Mouse (Mus musculus) 416B (cell line): ENCODE data around the gene Onecut3.

Experiments
- DNase-seq: peaks from one replicate; pipeline ENCODE4 v3.0.0; 2011; ENCODE audit warnings: low read depth

Gene Onecut3

DNA sequence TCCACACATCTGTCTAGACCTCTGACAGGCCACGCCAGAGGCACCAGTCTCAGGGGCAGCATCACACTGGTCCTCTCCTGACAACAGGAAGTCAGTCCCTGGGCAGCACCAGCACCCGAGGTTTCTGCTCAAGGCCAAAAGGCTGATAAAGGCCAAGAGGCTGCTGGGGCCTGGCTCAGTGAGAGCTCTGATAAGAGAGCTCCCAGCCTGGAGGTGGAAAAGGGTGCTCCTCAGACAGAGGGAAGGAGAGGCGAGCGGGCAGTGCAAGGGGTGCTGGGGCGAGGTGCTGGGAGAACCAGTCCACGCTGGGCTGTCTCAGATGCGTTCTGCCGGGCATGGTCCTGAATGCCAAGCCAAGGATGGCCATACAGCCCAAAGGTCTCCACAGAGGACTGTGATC, 58.9 kb downstream of the Onecut3 start:
- DNase-seq = peak; percentile 36

DNA sequence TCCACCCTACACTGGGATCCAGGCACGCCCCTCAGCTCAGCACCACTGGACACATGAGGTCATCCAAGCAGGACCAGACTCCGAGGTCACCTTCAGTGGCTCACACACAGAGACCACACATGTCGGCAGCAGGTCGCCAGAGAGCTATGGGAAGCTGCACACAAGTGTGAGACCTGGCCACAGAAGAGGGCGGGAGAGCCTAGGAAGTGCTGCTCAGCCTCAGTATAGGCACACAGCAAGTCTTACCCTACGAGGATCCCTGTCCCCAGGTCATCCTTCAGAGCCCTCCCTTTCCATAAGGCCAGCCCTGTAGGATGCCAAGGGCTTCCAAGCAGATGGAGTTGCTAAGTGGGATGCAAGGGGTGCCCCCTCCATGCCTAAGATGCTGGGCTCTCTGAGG, 59.4 kb downstream of the Onecut3 start:
- no peak for DNase-seq

DNA sequence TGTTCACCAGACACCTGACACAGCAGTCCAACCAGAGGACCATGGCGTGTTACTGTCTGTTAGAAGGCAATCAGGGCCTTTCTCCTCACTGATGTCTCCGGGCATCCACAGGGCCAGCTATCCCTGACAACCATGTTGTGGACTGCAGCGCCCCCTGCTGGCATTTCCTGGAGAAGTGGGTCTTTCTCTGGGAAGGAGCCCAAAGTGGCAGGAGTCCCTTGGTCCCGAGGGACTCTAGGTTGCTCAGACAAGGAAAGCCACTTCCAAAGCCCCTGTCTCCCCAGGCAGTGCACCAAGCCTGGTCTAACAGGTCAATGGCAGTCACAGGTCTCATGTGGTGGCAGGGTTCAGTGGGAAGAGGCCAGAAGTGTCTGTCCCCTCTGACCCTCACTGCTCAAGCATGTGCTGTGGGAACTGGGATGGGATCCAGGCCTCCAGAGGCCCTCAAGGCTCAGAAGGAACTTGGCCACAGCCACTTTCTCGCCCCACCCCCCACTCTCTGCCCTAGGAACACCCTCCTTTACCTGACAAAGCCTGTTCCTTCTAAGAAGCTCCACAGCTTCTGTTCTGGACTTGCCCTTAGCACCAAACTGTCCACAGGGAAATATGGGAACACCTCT, 62.8 kb downstream of the Onecut3 start:
- peak; percentile 63 for DNase-seq

DNA sequence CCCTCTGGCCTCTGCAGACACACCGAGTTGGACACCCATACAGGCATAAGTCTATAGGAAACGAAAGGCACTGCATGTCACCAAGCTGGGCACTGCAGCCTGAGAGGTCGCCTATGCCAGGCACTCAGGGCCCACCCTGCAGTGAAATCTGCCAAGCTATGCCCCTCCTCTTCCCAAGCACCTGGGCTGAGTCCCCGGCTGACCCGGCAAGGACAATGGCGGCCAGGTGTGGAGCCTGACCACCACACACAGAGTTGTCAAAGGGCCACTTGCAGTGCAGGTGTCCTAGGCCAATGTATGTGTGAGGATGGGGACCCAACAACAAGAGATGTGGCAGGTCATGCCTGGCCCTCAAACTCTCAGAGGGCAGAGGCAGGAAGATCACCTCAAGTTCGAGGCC, 64.8 kb downstream of the Onecut3 start:
- DNase-seq = no peak

DNA sequence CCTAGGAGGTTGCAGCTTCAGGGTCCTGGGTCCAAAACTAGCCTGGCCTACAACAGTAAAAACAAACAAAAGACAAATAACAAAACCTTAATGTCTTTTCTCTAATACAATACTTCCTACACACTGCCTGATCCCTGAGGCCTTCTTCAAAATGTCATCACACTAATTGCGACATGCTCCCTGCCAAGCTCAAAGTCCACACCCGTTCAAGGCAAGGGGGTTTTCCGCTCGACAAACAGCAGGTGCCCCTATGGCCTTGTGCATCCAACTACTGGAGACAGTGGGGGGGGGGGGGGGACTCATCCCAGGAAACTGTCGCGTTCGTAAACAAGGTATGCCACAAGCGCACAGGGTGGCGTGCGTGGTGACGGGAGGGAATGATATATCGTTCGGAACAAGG, 66.0 kb downstream of the Onecut3 start:
- peak; percentile 49 for DNase-seq

DNA sequence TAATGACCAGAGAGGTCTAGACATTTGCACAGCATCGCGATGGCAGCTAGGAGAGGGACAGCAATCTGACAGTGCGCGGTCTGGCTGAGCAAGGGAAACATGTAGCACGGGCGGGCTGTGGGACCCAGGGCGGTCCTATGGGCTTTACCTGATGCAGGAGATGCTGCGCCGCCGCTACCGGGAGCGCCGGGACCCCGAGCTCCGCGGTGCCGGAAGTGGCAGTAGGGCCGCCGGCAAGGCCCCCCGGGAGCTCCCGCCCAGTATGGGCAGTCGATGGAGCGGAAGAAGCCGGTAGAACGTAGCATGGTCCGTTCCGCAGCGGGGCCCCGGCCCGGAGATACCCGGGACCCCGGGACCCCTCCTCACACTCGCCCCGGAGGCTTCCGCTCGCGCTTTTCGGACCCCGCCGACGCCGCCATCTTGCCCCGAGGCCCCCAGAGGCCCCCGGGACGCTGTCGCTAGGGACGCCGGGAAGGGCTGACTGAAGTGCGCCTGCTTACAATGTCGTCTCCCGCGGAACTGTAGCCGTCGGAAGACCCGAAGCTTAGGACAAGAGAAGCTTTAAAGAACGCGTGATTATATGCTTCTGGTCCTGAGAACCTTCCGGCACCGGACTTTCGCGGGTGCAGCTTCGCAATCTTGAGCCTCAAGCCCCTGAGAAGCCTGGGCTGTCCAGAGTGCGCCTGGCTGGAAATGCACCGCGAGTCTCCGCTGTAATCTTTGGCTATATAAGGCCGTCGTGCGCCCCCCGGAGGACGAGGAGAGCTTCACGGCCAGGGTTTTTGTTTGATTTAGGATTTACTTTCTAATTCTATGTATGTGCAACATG, 66.7 kb downstream of the Onecut3 start, which contains the start of gene Rexo1:
Gene Rexo1 (minus strand): TSS at position 445 of the 829 bp plus-strand sequence.
- DNase-seq = peak; percentile 96

DNA sequence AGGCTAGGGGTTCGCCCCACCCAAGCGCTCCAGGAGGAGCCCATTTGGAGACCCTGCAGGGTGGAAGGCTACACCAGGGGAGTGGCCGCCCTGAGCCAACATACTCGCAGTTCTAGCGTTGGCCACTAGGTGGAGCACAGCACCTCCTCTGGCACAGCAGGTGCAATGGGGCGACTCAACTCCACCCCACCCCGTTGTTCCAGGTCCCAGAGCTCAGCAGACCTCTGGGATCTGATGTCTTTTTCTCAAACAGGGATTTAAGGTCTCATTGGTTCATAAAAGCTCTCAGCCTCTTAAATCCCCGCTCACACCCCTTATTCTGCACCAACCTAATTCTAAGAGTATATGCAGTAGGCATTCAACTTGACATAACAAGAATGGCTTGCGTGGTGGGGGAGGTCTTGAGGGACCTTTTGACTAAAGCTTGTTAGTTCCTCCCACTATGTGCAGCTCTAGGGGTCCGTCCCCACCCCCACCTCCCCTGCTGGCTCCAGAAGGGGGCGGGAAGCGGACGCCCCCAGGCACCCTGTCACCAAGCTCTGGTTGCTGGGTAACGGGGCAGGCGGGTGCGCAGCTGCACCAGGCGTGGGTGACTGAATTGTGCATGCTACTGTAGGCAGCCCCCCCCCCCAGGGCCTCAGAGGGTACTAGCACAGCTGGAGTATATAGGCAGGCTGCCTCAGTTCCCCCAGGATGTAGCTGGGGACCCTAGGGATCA, 71.9 kb downstream of the Onecut3 start:
- DNase-seq = peak; percentile 73
